Mouse (Mus musculus) neural tube, embryonic 11.5 days (tissue): ENCODE measurements around the gene Gng12. TPM values are rescaled to one million over a fixed set of nuclear protein-coding genes. Genes with fewer than 3 reads are reported as not detected.
A peak's percentile ranks its signal among the peaks of the same experiment; 100 is the strongest.

Experiments used
- ATAC-seq: fragments of 200-750 bp; cut with Nextera tagmentation; 2 replicates; pipeline ENCODE4 v1.8.0; 2017; ENCODE audit warnings: moderate number of reproducible peaks, mild to moderate bottlenecking, moderate TSS enrichment, moderate library complexity; ENCODE audit not compliant: insufficient read depth, low FRiP score, low TSS enrichment
- DNase-seq: peaks from one replicate; pipeline ENCODE4 v3.0.0-alpha.2; 2015; ENCODE audit warnings: low spot score
- H3K27ac ChIP-seq: fragments of 300-500 bp; sonication (generic); 2 replicates; pipeline ENCODE4 v1.5.1; 2014; ENCODE audit warnings: low read depth, mild to moderate bottlenecking, low read length
- H3K27me3 ChIP-seq: fragments of 300-500 bp; sonication (generic); 2 replicates; pipeline ENCODE4 v1.6.1; 2014; ENCODE audit warnings: mild to moderate bottlenecking, low read length, mixed read lengths; ENCODE audit not compliant: control insufficient read depth, insufficient read depth
- H3K36me3 ChIP-seq: fragments of 300-500 bp; sonication (generic); 2 replicates; pipeline ENCODE4 v1.6.1; 2014; ENCODE audit warnings: mild to moderate bottlenecking, low read length, moderate library complexity, mixed read lengths; ENCODE audit not compliant: control insufficient read depth, insufficient read depth
- H3K4me1 ChIP-seq: fragments of 300-500 bp; sonication (generic); 2 replicates; pipeline ENCODE4 v1.6.1; 2014; ENCODE audit warnings: low read length, mixed read lengths; ENCODE audit not compliant: control insufficient read depth, insufficient read depth
- H3K4me2 ChIP-seq: fragments of 300-500 bp; sonication (generic); 2 replicates; pipeline ENCODE4 v1.6.1; 2014; ENCODE audit warnings: low read depth, mild to moderate bottlenecking, moderate library complexity
- H3K4me3 ChIP-seq: fragments of 300-500 bp; sonication (generic); 2 replicates; pipeline ENCODE4 v1.5.1; 2014; ENCODE audit warnings: low read depth, low read length
- H3K9ac ChIP-seq: fragments of 300-500 bp; sonication (generic); 2 replicates; pipeline ENCODE4 v1.6.1; 2014; ENCODE audit warnings: mild to moderate bottlenecking, low read length
- H3K9me3 ChIP-seq: fragments of 300-500 bp; sonication (generic); 2 replicates; pipeline ENCODE4 v1.6.1; 2016; ENCODE audit warnings: low read length; ENCODE audit not compliant: control insufficient read depth
- WGBS: fragments of 180-500 bp; shearing (Covaris S2); extraction: QIAGEN DNeasy Blood & Tissue Kit; methylation state at CpG from one replicate; pipeline ENCODE4 v1.1.7; 2014; 5-methylcytosine and 5-hydroxymethylcytosine counted together
- polyA plus RNA-seq: library from polyadenylated mRNA; unstranded; fragments of >200 nt; fragmentation: Nextera tagmentation; extraction: Ambion mirVana; gene quantifications from 2 replicates; pipeline ENCODE4 v1.2.1, GENCODE M21; 2014

Gng12 gene
- polyA plus RNA-seq, 1 experiment from 2014 or later, result 53.1 TPM

DNA sequence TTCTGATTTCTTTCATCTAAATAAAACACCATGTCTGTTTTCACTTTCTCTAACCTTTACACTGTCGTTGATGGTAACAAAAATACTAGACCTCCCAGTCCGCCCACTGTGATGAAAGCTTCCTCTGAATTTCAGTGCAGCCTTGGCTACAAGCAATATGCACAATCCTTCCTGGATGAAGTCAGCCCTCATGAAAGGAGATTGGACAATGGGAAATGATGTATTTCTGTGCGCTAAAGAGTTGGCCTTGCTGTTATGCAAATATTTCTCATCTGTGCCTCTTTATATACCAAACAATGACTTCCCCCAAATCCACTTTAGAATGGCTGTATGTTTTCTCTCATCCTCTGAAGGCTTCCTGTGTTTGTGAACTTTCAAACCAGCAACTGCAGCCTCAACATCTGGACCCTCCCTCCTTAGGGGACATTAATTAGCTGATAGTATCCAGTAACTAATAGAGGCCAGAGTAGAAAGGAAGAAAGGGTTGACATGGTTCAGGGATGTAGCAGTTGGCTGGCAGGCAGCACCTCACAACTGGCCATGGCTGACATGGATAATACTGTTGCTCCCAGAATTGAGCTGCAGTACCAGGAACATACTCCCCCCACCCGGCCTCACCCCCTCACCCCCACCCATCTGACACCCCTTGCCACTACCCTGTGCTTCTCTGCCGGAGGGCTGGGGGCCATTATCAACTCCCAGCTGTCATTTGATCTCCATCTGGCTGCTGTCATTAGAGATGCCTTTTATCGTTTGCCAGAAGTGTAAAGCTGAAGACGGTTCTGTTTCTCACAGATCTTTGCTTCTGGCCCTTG, 152.9 kb downstream of the Gng12 start:
- no peak overlapping the region for H3K4me3 ChIP-seq
- H3K27me3 ChIP-seq, result no peaks in the 10 kb centered on the region
- WGBS, result 41% methylated on average over 7 of the region's 7 CpGs
- ATAC-seq, result peak; percentile 65
- H3K9ac ChIP-seq, result no peak overlapping the region
- H3K4me2 ChIP-seq, result no peak overlapping the region
- no peaks in the 10 kb centered on the region for H3K36me3 ChIP-seq
- no peaks in the 10 kb centered on the region for H3K9me3 ChIP-seq
- peak overlapping the region; percentile 27; the same call in 1 of the 2 replicates for H3K27ac ChIP-seq
- peaks cover 6% of the 10 kb centered on the region; the same call in 1 of the 2 replicates for H3K4me1 ChIP-seq
- peak; percentile 15 for DNase-seq

DNA sequence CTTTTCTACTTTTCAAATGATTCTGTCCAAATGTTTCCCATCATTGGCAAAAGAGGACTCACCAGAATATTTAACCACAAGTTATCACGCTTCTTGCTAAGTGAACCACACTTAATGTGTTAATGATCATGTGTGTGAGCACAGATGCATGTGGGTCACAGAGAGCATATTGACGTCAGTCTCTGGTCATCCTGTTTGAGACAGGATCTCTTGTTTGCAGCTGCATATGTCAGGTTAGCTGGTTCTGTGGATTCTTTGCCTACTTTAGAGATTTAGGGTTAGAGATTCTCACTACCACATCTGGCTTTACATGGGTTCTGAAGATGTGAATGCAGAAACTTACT, 153.5 kb downstream of the Gng12 start:
- peaks cover 6% of the 10 kb centered on the region; the same call in 1 of the 2 replicates for H3K4me1 ChIP-seq
- H3K4me2 ChIP-seq, result no peak overlapping the region
- ATAC-seq (no peak), DNase-seq (no peak)
- no peaks in the 10 kb centered on the region for H3K27me3 ChIP-seq
- H3K36me3 ChIP-seq, result no peaks in the 10 kb centered on the region
- no peak overlapping the region for H3K4me3 ChIP-seq
- 48% methylated on average over 2 of the region's 2 CpGs for WGBS
- no peak overlapping the region for H3K9ac ChIP-seq
- H3K27ac ChIP-seq, result no peak overlapping the region
- no peaks in the 10 kb centered on the region for H3K9me3 ChIP-seq

DNA sequence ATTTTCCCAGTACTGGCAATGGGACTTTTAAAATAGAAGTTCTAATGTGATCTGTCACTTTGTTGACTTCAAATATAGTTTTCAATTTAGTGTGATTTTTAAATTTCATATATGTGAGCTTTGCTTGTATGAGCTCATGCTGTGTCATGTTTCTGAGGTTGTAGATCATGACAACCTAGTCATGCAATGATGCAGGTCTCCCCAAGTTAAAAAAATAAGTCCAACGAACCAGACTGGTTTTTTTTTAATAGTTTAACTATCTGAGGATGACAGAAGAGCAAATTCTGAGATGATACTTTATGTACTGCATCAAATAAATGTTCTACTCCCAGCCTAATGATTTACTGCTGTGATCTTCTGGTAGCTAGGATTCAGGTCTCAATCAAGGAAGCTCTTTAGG, 153.9 kb downstream of the Gng12 start:
- DNase-seq, result no peak
- Histone ChIP-seq H3K4me2 (no peak overlapping the region), H3K27ac (no peak overlapping the region), H3K9me3 (no peaks in the 10 kb centered on the region), H3K9ac (no peak overlapping the region), H3K4me1 (peaks cover 6% of the 10 kb centered on the region; the same call in 1 of the 2 replicates), H3K36me3 (no peaks in the 10 kb centered on the region), H3K27me3 (no peaks in the 10 kb centered on the region), H3K4me3 (no peak overlapping the region)
- no peak for ATAC-seq
- 65% methylated on average over 1 of the region's 1 CpGs for WGBS

DNA sequence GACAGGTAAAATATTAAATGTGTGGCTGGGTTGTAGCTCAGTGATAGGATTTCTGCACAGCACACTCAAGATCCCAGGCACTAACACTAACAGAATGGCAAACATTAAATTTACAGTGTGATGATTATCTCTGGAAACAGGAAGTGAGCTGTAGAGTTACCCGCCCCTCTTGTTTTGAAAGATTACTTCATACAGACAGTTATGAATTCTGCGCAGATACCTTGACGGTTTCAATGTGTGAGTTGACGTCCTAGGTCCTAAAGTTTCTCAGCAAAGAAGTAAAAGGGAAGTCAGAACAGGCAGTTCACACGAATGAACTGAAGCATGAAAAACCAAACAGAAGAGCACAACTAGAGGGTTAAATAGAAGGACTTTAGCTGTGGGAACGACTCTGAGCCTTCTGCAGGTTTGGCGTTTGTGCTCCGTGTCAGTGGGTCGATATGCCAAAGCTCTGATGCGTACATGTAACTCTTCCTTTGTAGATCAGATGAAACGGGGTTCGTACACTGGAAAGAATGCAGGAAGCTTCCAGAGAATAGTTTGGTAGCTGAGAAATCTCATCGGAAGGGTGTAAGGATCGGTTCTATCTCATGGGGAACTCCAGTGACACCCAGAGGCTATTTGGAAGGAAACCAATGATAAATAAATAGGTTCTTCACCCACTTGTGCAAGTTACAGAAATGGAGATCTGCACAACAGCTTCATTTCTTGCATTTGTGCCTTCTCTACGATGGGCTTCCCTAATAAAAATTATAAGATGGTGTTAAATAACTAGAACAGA, 160.1 kb downstream of the Gng12 start:
- Histone ChIP-seq H3K4me1 (no peaks in the 10 kb centered on the region), H3K9ac (no peak overlapping the region), H3K27ac (no peak overlapping the region), H3K4me3 (no peak overlapping the region), H3K4me2 (no peak overlapping the region), H3K27me3 (no peaks in the 10 kb centered on the region), H3K9me3 (no peaks in the 10 kb centered on the region), H3K36me3 (no peaks in the 10 kb centered on the region)
- whole genome bisulfite sequencing, result 82% methylated on average over 15 of the region's 15 CpGs
- no peak for ATAC-seq
- no peak for DNase-seq

DNA sequence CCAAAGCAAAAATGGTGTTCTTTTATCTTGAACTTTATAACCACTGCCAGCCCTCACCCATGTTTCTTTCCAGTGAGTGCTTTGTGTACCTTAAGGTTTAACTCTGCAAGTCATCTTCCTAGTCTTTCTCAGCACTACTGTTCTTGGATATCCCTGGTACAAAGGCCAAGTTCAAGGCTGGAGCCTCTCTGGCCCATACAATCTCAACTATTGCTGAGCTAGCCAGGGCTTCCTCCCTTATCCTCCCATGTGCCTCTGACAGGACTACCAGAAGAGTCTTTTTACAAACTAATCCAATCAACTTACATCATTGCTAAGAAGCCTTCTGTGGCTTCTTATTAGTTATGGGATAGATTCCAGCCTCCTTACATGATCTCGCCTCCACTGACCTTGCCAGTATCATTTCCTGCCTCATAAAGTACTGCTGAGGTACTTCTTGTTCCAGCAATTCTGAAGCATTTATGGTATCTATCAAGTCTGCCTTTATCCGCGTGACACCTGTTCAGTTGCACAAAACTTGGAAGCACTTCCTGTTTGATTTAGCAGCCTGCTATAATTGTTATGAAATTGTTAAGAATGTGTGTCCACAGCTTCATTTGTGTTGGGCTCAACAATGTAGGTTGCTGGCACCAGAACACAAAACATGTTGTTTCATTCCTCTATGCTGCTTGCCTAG, 160.8 kb downstream of the Gng12 start:
- Histone ChIP-seq H3K27me3 (no peaks in the 10 kb centered on the region), H3K4me3 (no peak overlapping the region), H3K36me3 (no peaks in the 10 kb centered on the region), H3K4me1 (no peaks in the 10 kb centered on the region), H3K9me3 (no peaks in the 10 kb centered on the region), H3K27ac (no peak overlapping the region), H3K4me2 (no peak overlapping the region), H3K9ac (no peak overlapping the region)
- WGBS, result 81% methylated on average over 3 of the region's 3 CpGs
- DNase-seq (no peak), ATAC-seq (no peak)

DNA sequence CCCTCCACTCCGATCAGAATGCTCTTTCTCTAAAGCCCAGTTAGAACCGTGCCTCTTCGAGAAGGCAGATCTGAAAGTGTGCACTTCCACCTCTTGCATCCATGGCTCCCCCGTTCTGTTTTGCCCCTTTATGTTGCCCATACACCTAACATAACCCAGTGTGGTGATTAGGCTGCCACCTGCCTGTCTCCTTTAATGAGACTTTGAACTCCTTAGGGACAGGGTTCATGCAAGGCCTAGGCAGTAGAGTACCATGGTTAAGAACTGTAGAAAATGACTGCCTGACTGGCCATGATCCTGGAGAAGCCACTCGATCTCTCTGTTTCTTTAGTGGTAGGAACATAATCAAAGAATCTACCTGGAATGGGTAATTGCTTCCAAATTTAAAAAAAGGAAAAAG, 161.4 kb downstream of the Gng12 start:
- H3K4me3 ChIP-seq, result no peak overlapping the region
- no peaks in the 10 kb centered on the region for H3K27me3 ChIP-seq
- 89% methylated on average over 5 of the region's 5 CpGs for WGBS
- no peaks in the 10 kb centered on the region for H3K4me1 ChIP-seq
- no peak overlapping the region for H3K4me2 ChIP-seq
- H3K27ac ChIP-seq, result no peak overlapping the region
- H3K9ac ChIP-seq, result no peak overlapping the region
- no peaks in the 10 kb centered on the region for H3K9me3 ChIP-seq
- DNase-seq, result no peak
- H3K36me3 ChIP-seq, result no peaks in the 10 kb centered on the region
- ATAC-seq, result no peak

DNA sequence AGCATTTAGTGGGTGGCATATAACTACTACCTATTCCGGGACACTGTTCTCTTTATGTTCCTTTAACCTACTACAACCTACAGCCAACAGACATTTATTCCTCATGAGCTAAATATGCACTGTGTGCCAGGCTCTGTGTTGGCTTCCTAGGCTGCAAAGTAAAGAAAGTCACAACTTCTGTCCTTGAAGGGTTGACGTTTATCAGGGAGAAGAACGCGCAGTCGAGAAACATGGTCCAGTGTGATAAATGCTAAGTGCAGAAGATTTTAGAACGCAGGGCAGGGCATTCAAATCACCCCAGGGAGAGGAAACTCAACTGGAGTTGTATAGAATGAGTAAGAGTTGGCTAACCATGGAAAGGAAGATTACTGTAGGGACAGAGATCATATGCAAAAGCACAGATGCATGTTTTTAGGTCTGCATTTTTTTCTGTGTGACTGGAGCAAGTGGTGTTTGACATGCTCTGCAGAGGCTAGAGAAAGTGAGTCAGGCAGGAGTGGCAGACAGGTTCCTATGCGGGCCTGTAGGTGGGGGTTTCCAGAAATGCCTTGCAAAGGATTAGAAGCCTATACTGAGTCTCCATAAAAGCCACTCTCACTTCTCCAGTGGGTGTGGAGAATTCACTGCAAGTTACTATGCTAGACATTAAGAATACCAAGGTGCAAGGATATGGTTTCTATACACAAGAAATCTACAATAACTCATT, 161.9 kb downstream of the Gng12 start:
- Histone ChIP-seq H3K27ac (no peak overlapping the region), H3K4me1 (no peaks in the 10 kb centered on the region), H3K9ac (no peak overlapping the region), H3K27me3 (no peaks in the 10 kb centered on the region), H3K4me3 (no peak overlapping the region), H3K36me3 (no peaks in the 10 kb centered on the region), H3K9me3 (no peaks in the 10 kb centered on the region), H3K4me2 (no peak overlapping the region)
- DNase-seq, result no peak
- no peak for ATAC-seq
- 90% methylated on average over 7 of the region's 7 CpGs for WGBS

DNA sequence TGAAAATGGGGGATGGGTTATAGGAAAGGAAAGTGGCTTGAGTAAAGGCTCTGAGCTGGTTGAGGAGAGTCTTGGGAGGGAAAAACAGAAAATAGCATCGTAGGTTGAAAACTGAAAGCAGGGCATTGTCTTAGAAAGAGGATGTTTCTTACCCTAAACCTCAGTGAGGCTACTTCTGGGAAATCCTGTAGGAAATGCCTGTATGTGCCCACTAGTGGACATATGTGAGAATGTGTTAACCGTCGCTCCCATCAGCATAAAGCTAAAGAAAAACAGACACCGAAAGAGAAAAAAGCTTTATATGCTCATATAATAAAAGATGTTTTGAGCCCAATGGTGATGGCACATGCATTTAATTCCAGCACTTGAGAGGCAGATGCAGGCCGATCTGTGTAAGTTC, 163.9 kb downstream of the Gng12 start:
- 85% methylated on average over 5 of the region's 5 CpGs for WGBS
- no peak overlapping the region for H3K9ac ChIP-seq
- H3K27me3 ChIP-seq, result no peaks in the 10 kb centered on the region
- no peak for DNase-seq
- no peak overlapping the region for H3K4me3 ChIP-seq
- no peaks in the 10 kb centered on the region for H3K9me3 ChIP-seq
- no peak for ATAC-seq
- H3K36me3 ChIP-seq, result no peaks in the 10 kb centered on the region
- no peaks in the 10 kb centered on the region for H3K4me1 ChIP-seq
- H3K4me2 ChIP-seq, result no peak overlapping the region
- no peak overlapping the region for H3K27ac ChIP-seq
